Mouse (Mus musculus) heart, embryonic 16.5 days (tissue): ENCODE data around the gene Mettl22. TPM values are rescaled to one million over a fixed set of nuclear protein-coding genes. Genes with fewer than 3 reads are reported as not detected.

Experiments
- ATAC-seq: fragments of 200-750 bp; cut with Nextera tagmentation; replicated peaks from 2 replicates; pipeline ENCODE4 v1.8.0; 2017; ENCODE audit warnings: moderate number of reproducible peaks; ENCODE audit not compliant: insufficient read depth, low FRiP score; ENCODE audit errors: extremely low read depth
- H3K27ac ChIP-seq: fragments of 300-500 bp; sonication (generic); 2 replicates; pipeline ENCODE4 v1.5.1; 2014; ENCODE audit warnings: mild to moderate bottlenecking, low read length, control low read depth, moderate library complexity
- H3K27me3 ChIP-seq: fragments of 300-500 bp; sonication (generic); 2 replicates; pipeline ENCODE4 v1.6.1; 2014; ENCODE audit warnings: low read length, mixed read lengths; ENCODE audit not compliant: control insufficient read depth, insufficient read depth
- H3K36me3 ChIP-seq: fragments of 300-500 bp; sonication (generic); 2 replicates; pipeline ENCODE4 v1.6.1; 2014; ENCODE audit not compliant: control insufficient read depth, insufficient read depth
- H3K4me1 ChIP-seq: fragments of 300-500 bp; sonication (generic); 2 replicates; pipeline ENCODE4 v1.6.1; 2014; ENCODE audit warnings: low read length, mixed read lengths; ENCODE audit not compliant: control insufficient read depth, insufficient read depth
- H3K4me2 ChIP-seq: fragments of 300-500 bp; sonication (generic); 2 replicates; pipeline ENCODE4 v1.6.1; 2014; ENCODE audit warnings: low read depth, mild to moderate bottlenecking, control low read depth, low read length
- H3K4me3 ChIP-seq: fragments of 300-500 bp; sonication (generic); 2 replicates; pipeline ENCODE4 v1.5.1; 2014; ENCODE audit warnings: mild to moderate bottlenecking, control low read depth, low read length
- H3K9ac ChIP-seq: fragments of 300-500 bp; sonication (generic); 2 replicates; pipeline ENCODE4 v1.6.1; 2014; ENCODE audit warnings: low read length, control low read depth
- H3K9me3 ChIP-seq: fragments of 300-500 bp; sonication (generic); replicated peaks from 2 replicates; pipeline ENCODE4 v1.6.1; 2016; ENCODE audit warnings: low read length; ENCODE audit not compliant: control insufficient read depth
- WGBS: fragments of 180-500 bp; shearing (Covaris S2); extraction: QIAGEN DNeasy Blood & Tissue Kit; methylation state at CpG from one replicate; pipeline ENCODE4 v1.1.7; 2014; 5-methylcytosine and 5-hydroxymethylcytosine counted together
- polyA plus RNA-seq: library from polyadenylated mRNA; unstranded; fragments of >200 nt; fragmentation: Nextera tagmentation; extraction: Ambion mirVana; gene quantifications from 2 replicates; pipeline ENCODE4 v1.2.1, GENCODE M21; 2015

The Mettl22 gene
- polyA plus RNA-seq, 1 experiment from 2014 or later = 42.0 TPM

- Histone ChIP-seq H3K36me3 (no peaks in the 10 kb centered on the region), H3K4me3 (no peak overlapping the region), H3K9me3 (no peaks in the 10 kb centered on the region), H3K4me1 (peaks cover 3% of the 10 kb centered on the region; the same call in 1 of the 2 replicates), H3K9ac (no peak overlapping the region), H3K27ac (no peak overlapping the region), H3K27me3 (no peaks in the 10 kb centered on the region), H3K4me2 (no peak overlapping the region)
- no peak for ATAC-seq
- WGBS = 40% methylated on average over 13 of the region's 13 CpGs
Measured at GRCm38 (mm10) chr16:8491743-8492490, 21.3 kb downstream of the Mettl22 start.

GRCm38 (mm10) chr16:8494268-8494667, 23.7 kb downstream of the Mettl22 start:
- peak; percentile 54 for ATAC-seq
- Histone ChIP-seq H3K36me3 (no peaks in the 10 kb centered on the region), H3K9me3 (no peaks in the 10 kb centered on the region), H3K4me3 (no peak overlapping the region), H3K4me1 (peaks cover 3% of the 10 kb centered on the region; the same call in 1 of the 2 replicates), H3K9ac (no peak overlapping the region), H3K27me3 (no peaks in the 10 kb centered on the region), H3K4me2 (no peak overlapping the region), H3K27ac (no peak overlapping the region)
- WGBS = 20% methylated on average over 4 of the region's 4 CpGs

- no peak overlapping the region for H3K9ac ChIP-seq
- no peaks in the 10 kb centered on the region for H3K9me3 ChIP-seq
- 37% methylated on average over 2 of the region's 2 CpGs for WGBS
- ATAC-seq = no peak
- peaks cover 3% of the 10 kb centered on the region; the same call in 1 of the 2 replicates for H3K4me1 ChIP-seq
- no peak overlapping the region for H3K4me2 ChIP-seq
- H3K27ac ChIP-seq = no peak overlapping the region
- no peak overlapping the region for H3K4me3 ChIP-seq
- no peaks in the 10 kb centered on the region for H3K27me3 ChIP-seq
- H3K36me3 ChIP-seq = no peaks in the 10 kb centered on the region
Measured at GRCm38 (mm10) chr16:8496967-8497366, 26.4 kb downstream of the Mettl22 start.

GRCm38 (mm10) chr16:8504271-8504670, 33.7 kb downstream of the Mettl22 start:
- H3K36me3 ChIP-seq = no peaks in the 10 kb centered on the region
- H3K9ac ChIP-seq = no peak overlapping the region
- ATAC-seq = no peak
- H3K4me3 ChIP-seq = no peak overlapping the region
- no peak overlapping the region for H3K27ac ChIP-seq
- H3K27me3 ChIP-seq = 0 out of 2 replicates have a peak, but pooled peaks cover 2% of the 10 kb centered on the region
- no peaks in the 10 kb centered on the region for H3K9me3 ChIP-seq
- H3K4me2 ChIP-seq = no peak overlapping the region
- H3K4me1 ChIP-seq = no peaks in the 10 kb centered on the region
- WGBS = 22% methylated on average over 2 of the region's 2 CpGs

- H3K27ac ChIP-seq = no peak overlapping the region
- H3K4me3 ChIP-seq = no peak overlapping the region
- peaks cover 17% of the 10 kb centered on the region for H3K4me1 ChIP-seq
- ATAC-seq = no peak
- H3K9me3 ChIP-seq = no peaks in the 10 kb centered on the region
- no peak overlapping the region for H3K4me2 ChIP-seq
- 0 out of 2 replicates have a peak, but pooled peaks cover 2% of the 10 kb centered on the region for H3K27me3 ChIP-seq
- no peaks in the 10 kb centered on the region for H3K36me3 ChIP-seq
- 60% methylated on average over 5 of the region's 5 CpGs for WGBS
- no peak overlapping the region for H3K9ac ChIP-seq
Measured at GRCm38 (mm10) chr16:8509894-8510293, 39.3 kb downstream of the Mettl22 start.

GRCm38 (mm10) chr16:8512830-8513229, 42.2 kb downstream of the Mettl22 start:
- H3K9me3 ChIP-seq = no peaks in the 10 kb centered on the region
- peak overlapping the region; percentile 60 for H3K9ac ChIP-seq
- H3K27ac ChIP-seq = no peak overlapping the region
- H3K36me3 ChIP-seq = no peaks in the 10 kb centered on the region
- peak overlapping the region; percentile 75 for H3K4me3 ChIP-seq
- no peak for ATAC-seq
- no peaks in the 10 kb centered on the region for H3K27me3 ChIP-seq
- H3K4me2 ChIP-seq = peak overlapping the region; percentile 94
- peaks cover 21% of the 10 kb centered on the region for H3K4me1 ChIP-seq
- 2% methylated on average over 5 of the region's 5 CpGs for whole genome bisulfite sequencing

GRCm38 (mm10) chr16:8513236-8513906, 42.8 kb downstream of the Mettl22 start, which contains the start of gene Abat:
Gene Abat (plus strand): TSS chr16:8513429.
- Histone ChIP-seq H3K9me3 (no peaks in the 10 kb centered on the region), H3K36me3 (no peaks in the 10 kb centered on the region), H3K4me2 (peak within 1 kb of the TSS; percentile 94), H3K4me3 (peak within 1 kb of the TSS; percentile 75), H3K27ac (peak within 1 kb of the TSS; percentile 67), H3K4me1 (peaks cover 23% of the 10 kb centered on the region), H3K9ac (peak within 1 kb of the TSS; percentile 78), H3K27me3 (no peaks in the 10 kb centered on the region)
- peak; percentile 99 for ATAC-seq
- WGBS = 0% methylated on average over 46 of the region's 46 CpGs

GRCm38 (mm10) chr16:8514180-8514579, 43.6 kb downstream of the Mettl22 start:
- no peaks in the 10 kb centered on the region for H3K36me3 ChIP-seq
- 5% methylated on average over 4 of the region's 4 CpGs for WGBS
- ATAC-seq = peak; percentile 64
- no peaks in the 10 kb centered on the region for H3K27me3 ChIP-seq
- H3K9me3 ChIP-seq = no peaks in the 10 kb centered on the region
- peak overlapping the region; percentile 75 for H3K4me3 ChIP-seq
- H3K27ac ChIP-seq = no peak overlapping the region
- peak overlapping the region; percentile 78; the same call in 1 of the 2 replicates for H3K9ac ChIP-seq
- peak overlapping the region; percentile 94 for H3K4me2 ChIP-seq
- H3K4me1 ChIP-seq = peaks cover 24% of the 10 kb centered on the region

GRCm38 (mm10) chr16:8520525-8520924, 49.9 kb downstream of the Mettl22 start:
- H3K4me1 ChIP-seq = peaks cover 31% of the 10 kb centered on the region
- ATAC-seq = no peak
- no peak overlapping the region for H3K27ac ChIP-seq
- no peaks in the 10 kb centered on the region for H3K36me3 ChIP-seq
- H3K4me2 ChIP-seq = no peak overlapping the region
- no peaks in the 10 kb centered on the region for H3K27me3 ChIP-seq
- H3K4me3 ChIP-seq = no peak overlapping the region
- WGBS = 82% methylated on average over 5 of the region's 5 CpGs
- no peak overlapping the region for H3K9ac ChIP-seq
- no peaks in the 10 kb centered on the region for H3K9me3 ChIP-seq
